Mouse (Mus musculus) urinary bladder, adult 18-20 months (tissue): Measurements from ENCODE around the gene Gmnn.
"Not testable (repeated sequence)": the region's sequence is repeated elsewhere in the genome, so short reads cannot be mapped to it uniquely, and the experiment has no call there.

ENCODE experiments used
- DNase-seq, 2 experiments: peaks; one replicate each; pipeline ENCODE4 v3.0.0; 2022; ENCODE audit warnings: low spot score in 2 of 2, mixed read lengths in 2 of 2

Gmnn gene

DNA sequence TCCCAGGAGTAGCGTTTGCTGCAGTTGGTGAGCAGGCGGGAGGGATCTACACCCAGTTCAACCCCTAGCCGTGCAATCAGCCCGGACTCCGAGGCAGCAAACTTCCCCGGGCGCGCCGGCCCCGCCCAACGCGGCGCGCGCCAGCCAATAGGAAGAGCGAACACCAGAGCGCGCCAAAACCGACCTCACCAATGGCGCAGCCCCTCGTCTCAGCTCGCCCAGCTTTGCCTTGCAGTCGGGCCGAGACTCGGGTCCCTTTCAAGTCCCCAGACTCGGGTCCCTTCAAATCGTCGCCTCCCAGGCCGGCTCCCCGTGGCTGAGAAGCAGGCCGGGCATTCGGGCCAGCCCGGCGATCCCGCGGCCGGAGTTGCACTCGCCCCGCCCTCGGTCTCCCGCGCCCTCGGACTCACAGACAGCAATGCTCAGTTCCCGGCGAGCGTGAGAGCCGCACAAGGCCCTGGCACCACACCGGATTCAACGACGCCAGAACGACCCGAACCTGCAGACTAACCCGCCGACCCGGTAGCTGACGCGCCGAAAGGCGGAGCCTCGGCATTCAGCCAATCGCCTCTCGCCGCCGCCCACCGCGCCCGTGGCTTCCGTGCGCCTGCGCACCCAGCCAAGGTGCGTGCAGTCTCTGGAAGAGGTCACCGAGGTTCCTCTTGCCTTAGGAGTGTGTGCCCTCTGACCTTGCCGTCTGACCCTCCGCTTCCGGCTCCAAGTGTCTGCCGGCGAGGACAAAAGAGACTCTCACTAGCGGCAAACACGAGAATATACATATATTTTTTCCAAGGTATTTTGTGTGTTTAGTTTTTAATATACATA, at the start of gene Gmnn:
Gene Gmnn, minus strand, starts transcription at position 521 of the 825 bp plus-strand sequence.
- peak; percentile 79 to 86 for DNase-seq

DNA sequence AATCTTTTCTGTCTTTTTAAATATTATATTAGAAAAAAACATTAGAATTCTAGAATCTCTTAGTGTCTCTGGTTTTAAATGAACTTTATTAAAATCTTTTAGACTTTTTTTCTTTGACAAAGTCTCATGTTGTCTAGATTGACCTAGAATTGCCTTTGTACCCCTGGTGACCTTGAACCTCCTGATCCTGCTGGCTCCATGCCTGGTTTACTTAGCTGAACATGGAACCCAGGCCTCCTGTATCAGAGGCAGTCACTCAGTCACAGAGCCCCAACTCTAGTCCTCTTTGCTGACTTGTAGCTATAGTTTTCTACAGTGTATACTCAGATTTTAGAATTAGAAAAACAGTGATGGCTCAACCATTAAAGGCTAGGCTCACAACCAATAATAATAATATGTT, 44.4 kb upstream of the Gmnn start:
- DNase-seq, result no peak

DNA sequence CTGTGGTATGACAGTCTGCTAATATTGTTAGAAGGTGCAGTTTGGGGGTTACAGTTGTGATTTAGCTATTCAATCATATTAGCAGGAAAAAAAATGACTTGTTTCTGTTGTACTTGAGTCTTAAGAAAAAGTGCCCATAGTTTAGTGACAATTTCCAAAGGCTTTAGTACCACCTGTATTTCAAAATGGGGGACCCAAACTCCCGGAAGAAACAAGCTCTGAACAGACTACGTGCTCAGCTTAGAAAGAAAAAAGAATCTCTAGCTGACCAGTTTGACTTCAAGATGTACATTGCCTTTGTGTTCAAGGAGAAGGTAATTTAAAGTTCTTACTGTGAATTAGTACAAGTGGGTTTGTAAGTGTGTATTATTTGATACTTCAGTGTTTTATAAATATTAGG, 41.5 kb upstream of the Gmnn start:
- DNase-seq, result no peak

DNA sequence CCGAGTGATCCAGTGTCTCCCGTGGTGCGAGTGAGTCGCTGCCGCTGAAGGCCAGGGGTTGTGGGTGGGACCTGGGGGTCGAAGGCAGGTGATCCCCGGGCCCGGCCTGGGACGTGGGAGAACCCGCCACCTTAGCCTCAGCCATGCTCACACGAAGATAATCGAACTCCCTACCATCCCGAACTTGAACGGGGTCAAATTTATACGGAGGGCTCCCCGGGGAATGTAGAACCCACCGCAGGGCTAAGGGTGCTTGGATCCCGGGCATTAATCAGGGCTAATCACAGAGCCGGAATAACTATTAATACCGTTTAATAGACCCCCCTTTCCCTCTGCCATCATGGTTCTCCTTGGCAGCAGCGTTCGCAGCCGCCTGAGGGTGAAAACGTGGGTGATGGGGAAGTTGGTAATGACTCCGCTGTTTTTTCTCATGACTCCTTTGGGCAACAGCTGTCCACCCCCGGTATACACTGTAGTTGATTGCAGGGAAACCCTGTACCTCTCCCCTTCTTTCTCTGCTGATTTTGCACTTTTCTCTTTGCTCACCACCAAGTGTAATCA, 40.5 kb upstream of the Gmnn start:
- DNase-seq, result peak; percentile 17 to 33

DNA sequence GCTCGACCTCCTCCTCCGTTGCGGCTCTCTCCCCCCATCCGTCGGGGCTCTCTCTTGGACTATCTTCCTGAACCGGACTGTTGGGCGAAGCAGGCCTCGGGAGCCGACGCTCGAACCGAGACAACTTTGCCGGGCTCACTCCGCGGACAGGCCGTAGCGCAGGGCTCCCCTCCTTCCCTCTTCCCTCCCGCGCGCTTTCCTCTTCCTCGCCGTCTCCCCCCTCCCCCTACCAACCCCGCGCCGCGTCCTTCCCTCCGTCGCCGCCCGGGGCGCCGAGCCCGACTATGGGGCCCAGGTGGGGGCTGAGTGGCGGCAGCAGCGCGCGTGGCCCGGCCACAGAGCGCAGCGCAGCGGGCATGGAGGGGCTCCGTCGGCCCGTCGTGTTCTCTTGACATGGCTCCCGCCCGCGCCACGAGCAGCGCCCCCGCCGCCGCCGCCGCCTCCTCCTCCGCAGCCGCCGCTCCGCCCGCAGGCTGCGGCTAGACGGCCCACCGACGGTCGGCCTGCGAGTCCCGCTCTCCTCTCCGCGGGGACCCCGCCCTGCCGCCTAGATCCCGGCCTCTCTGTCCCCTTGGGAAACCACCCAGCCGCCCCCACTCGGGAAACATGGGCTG, 39.7 kb upstream of the Gmnn start, which contains the start of gene BC005537:
Gene BC005537, plus strand, starts transcription at position 350 of the 614 bp plus-strand sequence.
- DNase-seq, result peak; percentile 24 to 31

DNA sequence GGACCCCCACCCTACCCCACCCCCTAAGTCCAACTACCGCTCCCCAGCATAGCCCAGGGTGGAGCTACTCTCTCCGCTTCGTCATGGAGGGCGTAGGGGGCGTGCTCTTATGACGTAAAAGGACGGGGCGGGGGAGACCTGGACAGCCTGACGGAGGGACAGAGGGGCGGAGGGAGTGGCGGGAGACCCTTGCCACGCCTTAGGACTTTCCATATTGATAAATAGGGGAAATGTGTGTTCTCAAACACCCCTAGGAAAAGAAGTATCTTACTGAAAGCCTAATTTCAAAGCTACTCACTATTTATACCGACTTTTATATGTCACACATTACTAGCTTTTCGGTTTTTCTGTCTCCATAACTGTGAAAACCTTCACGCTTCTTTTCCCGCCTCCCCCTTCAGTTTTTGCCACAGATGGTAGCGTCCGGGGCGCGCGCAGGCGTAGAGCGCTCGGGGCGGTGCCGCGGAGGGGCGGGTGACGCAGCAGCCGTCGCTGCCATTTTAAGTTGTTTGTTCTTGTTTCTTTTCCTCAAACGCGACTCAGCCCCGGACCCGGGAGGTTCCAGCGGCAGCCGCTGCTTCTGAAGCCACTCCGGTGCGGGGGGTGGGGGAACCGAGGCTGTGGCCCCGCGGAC, 39.1 kb upstream of the Gmnn start:
- DNase-seq, result peak; percentile 94 to 97

DNA sequence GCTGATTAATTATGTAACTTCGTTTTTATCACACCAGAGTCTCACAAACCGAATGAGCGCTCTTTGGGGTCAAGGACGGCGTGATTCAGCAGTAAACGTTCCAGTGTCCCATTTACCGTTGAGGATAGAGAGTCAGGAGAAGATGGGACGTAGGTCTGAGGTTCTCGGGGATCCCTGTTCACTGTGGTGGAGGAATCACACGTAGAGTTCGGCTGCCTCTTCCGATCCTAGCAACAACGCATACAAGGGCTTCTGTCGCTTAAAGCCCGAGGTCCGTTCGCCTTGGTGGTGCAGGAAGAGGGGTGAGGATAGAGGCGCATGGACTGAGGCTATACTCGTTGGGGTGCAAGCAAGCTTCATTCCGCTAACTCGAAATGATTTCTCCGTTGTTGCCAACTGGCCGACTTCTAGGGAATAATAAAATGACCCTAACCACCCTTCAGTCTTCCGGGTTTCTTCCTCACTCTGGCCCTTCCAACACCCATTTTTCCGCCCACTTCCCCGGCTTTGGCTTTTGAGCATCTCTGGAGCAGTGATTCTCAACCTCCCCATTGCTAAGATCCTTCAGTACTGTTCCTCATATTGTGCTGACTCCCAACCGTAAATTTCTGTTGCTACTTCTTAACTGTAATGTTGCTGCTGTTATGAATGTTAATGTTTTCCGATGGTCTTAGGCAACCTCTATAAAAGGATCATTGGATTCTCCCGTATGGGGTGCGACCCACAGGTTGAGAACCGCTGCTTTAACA, 38.4 kb upstream of the Gmnn start:
- peak; percentile 21 to 49 for DNase-seq

DNA sequence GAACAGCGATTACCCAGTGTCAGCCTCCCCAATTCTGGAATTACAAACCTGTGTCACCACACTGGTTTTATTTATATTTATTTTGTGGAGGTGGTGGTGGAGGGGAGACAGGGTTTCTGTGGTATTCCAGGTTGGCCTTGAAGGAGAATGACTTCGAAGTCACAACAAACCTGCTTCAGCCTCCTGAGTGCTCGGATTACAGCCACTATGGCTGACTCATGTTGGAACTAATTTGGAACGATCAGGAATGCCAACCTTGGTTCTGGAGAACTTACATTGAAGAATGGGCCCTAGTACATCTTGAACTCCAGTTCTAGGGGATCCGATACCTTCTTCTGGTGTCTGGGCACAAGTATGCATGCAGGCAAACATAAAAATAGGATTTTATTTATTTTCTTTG, 37.7 kb upstream of the Gmnn start:
- no peak for DNase-seq

DNA sequence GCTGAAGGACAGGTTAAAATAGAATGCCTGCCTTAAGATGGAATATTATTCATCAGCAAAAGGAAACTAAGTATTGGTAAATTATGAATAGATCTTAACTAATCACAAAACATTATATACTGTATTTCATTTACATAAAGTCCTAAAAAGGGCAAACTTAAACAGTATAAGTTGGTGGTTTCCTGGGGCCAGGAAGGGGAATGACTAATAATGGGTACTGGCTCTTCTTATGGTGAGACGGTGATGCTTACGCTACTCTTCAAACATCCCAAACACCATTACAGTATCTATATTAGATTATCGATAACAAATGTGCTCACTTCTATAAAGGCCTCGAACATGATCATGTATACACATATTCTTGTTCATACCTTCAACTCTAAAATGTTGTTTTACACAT, 37.0 kb upstream of the Gmnn start:
- DNase-seq, result no peak

DNA sequence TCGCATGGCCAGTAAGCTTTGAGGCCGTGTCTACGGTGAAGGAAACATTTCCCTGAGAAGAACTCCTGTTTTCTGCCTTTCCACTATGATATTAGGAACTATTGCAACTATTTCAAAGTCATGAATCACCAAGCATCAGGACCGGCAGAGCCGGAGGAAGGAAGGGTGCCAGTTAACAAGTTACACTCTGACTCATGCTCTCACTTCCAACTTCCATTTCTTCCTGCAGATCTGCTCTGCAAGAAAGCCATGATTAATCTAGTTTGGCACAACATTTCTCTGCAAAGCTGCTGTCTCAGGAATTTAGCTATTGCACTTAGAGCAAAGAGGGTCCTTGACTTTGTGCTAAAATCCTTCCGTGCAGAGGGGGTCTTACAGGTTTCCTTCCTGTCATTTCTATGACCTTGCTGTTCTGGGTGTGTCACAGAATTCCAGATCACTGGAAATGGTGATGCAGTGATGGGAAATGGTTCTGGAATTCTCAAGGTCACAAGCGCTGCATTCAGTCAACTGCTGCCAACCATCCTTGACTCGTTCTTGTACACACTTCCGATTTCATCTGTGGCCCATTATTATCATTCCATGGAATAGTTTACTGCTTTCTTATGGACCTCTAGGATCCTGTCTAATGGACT, 30.8 kb upstream of the Gmnn start:
- DNase-seq, result no peak

DNA sequence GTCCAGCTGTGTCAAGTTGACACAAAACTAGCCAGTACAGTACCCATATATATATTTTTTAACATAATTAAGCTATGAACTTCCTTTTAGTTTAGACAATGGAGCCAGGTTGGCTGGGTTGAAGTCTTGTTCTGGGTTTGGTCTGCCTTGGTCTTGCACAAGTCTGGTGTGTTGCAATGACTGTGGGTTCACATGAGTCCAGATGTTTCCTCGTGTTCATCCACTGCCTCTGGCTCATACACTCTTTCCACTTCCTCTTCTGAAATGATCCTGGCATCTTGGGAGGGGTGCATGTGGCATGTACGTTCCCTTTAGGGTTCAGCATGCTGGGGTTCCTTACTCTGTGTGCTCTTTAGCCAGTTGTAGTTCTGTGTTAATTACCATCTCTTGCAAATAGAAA, 29.6 kb upstream of the Gmnn start:
- no peak for DNase-seq

DNA sequence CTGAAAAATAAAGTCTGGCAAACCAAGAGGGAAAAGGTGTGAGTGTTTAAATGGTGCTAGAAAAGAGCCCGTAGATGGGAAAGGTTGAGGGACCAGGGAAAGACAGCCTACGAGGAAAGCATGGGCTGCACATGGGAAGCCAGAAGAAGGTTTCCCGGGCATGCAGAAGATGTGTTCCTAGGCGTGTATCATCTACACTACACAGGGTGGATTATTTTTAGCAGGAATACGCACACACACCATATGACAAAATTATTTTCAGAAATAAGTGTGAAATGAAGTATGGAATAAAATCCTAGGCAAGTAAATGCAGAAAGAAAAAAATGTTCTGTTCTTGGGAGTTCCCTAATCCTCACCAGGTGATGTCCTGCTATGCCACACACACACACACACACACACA, 25.8 kb upstream of the Gmnn start:
- no peak for DNase-seq

DNA sequence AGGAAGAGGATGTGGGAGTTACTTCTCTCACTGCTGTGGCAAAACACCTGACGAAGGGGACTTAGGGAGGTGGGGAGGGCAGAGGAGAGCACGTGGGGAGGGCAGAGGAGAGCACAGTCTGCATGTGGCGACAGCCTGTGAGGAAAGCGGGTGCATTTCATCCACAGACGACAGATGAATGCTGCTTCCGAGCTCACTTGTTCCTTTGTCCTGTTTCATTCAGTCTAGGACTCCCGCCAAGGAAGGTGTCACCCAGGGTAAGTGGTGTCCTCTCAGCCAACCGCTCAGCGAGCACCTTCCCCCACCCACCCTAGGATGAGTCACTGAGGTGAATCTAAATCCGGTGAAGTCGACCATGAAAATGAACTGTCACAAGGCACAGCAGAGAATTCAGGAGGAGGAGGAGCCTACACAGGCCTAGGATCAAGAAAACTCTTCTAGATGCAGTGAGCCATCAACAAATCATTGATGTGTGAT, 24.3 kb upstream of the Gmnn start:
- no peak for DNase-seq

DNA sequence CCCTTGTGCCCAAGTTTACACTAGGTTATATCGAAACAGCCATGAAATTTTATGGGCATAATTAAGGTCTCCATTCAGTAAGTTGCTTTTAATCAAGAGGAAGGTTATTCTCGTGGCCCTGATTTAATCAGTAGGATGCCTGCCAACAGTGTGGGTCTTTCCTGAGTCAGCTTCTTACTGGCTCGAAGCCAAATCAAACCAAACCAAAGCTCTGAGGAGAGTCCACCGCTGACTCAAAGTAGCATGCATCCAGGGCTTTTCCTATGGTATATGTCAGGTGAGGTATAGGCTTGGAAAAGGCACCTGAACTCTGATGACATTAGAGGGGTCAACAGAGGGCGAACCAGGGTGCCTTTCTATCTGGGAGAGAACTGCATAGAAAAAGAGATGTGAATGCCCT, 20.2 kb upstream of the Gmnn start:
- DNase-seq, result peak in 1 of 2 experiments; percentile 15

DNA sequence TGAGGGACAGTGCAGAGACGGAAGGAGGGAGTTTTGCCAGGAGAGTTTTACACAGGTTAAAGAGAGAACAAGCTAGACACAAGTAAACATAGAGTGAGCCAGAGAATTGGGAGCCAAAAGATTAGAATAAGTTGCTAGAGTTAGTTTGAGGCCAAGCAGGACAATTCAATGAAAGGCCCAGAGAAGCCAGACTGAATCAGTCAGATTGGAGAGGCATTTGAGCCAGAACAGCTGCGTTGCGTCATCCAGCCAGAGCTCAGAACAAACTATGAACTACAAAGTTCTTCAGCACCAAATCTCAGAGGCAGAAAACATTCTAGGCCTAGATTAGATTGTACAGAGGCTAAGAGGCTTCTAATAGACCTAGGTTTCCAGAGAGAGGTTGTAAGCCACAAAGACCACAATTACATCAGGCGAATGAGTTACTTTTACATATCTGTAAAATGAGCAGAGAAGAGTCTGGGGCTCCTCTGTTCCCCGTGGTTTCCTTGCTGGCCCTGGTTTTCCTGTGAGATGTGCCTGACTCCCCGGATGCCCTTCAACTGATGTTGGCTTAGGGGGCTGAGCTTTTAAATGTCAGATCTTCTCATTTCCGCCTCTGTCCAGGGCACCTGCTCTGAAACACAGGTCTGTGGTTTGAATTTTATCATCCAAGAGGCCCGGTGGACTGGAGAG, 17.1 kb upstream of the Gmnn start:
- no peak for DNase-seq

DNA sequence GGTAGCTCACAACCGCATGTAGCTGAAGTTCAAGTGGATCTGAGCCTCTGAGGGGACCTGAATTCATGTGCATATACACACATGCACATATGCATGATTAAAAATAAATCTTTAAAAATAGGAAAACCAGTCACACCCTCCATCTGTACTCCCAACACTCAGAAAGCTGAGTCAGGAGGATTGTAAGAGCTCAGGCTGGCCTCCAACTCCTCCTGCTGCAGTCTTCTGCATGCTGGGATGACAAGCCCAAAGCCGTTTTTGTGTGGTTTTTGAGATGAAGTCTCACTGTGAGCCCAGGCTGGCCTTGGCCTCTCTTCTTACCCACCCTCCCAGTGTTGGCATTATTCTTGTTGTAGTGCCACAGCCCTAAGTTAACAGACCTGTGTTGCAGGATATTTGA, 16.3 kb upstream of the Gmnn start:
- DNase-seq, result no peak

DNA sequence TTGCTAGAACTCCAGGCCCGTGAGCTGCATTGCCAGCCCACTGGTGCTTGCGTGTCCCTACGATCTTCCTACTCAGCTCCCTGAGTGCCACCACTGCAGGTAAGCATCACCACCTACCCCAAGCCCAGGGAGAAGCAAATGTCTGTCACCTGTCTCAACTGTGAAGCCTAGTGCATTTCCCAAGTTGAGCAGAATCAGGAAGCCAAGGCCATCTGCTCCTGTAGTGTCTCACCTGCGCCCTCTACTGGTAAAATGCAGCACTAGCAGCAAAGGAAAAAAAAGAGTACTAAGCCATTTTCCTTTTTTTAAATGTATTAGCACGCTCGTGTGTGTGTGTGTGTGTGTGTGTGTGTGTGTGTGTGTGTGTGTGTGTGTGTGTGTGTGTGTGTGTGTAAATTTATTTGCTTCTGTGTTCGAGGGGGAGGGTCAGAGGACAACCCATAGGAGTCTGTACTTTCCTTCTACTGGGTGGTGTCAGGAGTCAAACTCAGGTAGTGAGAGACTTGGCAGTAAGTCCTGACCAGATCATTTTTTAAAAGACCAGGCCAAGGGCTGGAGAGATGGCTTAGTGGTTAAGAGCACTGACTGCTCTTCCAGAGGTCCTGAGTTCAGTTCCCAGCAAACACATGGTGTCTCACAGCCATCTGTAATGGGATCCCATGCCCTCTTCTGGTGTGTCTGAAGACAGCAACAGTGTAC, 14.6 kb upstream of the Gmnn start:
- DNase-seq, result no peak

DNA sequence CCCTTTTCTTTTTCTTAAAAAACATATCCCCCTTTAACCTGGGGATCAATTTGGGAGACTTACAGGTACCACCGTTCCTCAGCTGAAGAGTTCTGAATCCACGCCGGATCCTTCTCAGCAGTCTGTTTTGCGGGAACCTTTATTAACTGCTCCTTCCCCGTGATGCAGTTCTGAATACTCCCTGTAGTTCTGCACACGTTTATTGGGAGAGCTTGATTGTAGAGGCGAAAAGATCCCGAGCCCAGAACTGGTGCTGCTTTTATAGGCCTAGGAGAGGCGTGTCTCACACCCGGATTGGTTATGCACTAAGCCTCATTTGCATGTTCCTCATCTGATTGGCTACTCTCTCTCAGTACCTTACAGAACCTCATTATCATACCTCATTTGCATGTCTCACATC, 9.8 kb upstream of the Gmnn start:
- not testable (repeated sequence) for DNase-seq

DNA sequence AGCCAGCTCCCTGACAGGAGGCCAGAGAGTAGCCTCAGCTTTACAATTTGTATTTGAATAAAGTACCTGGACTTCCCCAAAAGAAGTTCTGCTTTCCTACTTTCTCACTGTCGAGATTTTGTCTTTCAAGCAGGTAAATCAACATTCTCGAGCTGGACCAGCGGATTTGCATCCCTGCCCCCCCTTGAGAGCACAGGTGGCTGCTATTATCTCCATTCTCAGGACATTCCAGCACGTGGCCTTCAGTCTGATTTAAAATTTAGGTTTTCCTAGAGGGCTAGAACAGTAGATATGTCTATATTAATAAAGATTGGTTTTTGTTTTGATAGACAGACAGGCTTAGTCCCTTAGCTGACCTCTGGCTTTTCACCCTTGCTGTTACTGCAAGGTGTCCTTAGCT, 6.1 kb upstream of the Gmnn start:
- not testable (repeated sequence) for DNase-seq

DNA sequence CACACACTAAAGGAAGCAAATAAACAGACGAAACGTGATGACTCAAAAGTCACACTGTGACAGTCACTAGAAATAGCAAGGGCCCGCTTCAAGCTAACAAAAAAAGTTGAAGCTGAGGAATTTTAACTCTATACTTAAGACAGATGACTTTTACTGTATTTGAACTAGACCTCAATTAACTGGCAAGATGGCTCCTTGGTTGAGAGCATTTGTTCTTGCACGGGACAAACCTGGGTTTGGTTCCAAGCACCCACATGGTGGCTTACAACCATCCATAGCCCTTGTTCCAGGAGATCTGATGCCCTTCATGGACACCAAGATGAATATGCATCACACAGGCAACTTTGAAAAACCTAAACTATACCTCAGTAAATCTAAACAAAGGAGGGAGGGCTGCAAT, 531 bp upstream of the Gmnn start:
- DNase-seq, result no peak
